Mouse (Mus musculus) embryonic fibroblast, embryonic 13.5 days (primary cell): ENCODE measurements around the gene Gm49384. TPM values are rescaled to one million over a fixed set of nuclear protein-coding genes. Genes with fewer than 3 reads are reported as not detected.
A peak's percentile ranks its signal among the peaks of the same experiment; 100 is the strongest.

ENCODE experiments used
- H3K27ac ChIP-seq: 2 replicates; pipeline ENCODE4 v1.5.1; 2012; ENCODE audit warnings: low read length, control low read depth, inconsistent platforms; ENCODE audit not compliant: insufficient read depth
- H3K4me1 ChIP-seq: 2 replicates; pipeline ENCODE4 v1.6.1; 2011; ENCODE audit warnings: low read length; ENCODE audit not compliant: control insufficient read depth, insufficient read depth
- H3K4me3 ChIP-seq: 2 replicates; pipeline ENCODE4 v1.5.1; 2011; ENCODE audit warnings: mild to moderate bottlenecking, control low read depth, low read length; ENCODE audit not compliant: insufficient read depth
- CTCF ChIP-seq: IDR thresholded peaks from 2 replicates; pipeline ENCODE4 v1.5.1; 2011; ENCODE audit warnings: mild to moderate bottlenecking, control low read depth, low read length, moderate library complexity, borderline replicate concordance; ENCODE audit not compliant: insufficient read depth
- POLR2A ChIP-seq: IDR thresholded peaks from 2 replicates; pipeline ENCODE4 v1.6.1; 2011; ENCODE audit warnings: low read depth, mild to moderate bottlenecking, control low read depth, low read length, moderate library complexity
- polyA plus RNA-seq: library from polyadenylated mRNA; stranded (reverse); fragments of >200 nt; gene quantifications from 2 replicates; pipeline ENCODE4 v1.2.4, GENCODE M21; 2011; ENCODE audit warnings: low read depth; ENCODE audit not compliant: missing spikeins, insufficient read length

The Gm49384 gene
- 10.8 and 12.2 TPM in 2 replicates for polyA plus RNA-seq

GRCm38 (mm10) chr12:69204052-69204833, at the start of gene Gm49384:
Gene Gm49384, minus strand, starts transcription at chr12:69204267.
- Histone ChIP-seq H3K27ac (no peak within 1 kb of the TSS), H3K4me3 (no peak within 1 kb of the TSS), H3K4me1 (peaks cover under 1% of the 10 kb centered on the region; the same call in 1 of the 2 replicates)
- TF ChIP-seq POLR2A (no peak), CTCF (no peak)

- no peak for TF ChIP-seq POLR2A
- no peak for TF ChIP-seq CTCF
- H3K4me1 ChIP-seq, result no peaks in the 10 kb centered on the region
Observed at GRCm38 (mm10) chr12:69253806-69254205, 49.7 kb upstream of the Gm49384 start.

GRCm38 (mm10) chr12:69250756-69251155, 46.7 kb upstream of the Gm49384 start:
- TF ChIP-seq CTCF (no peak), POLR2A (no peak)

More at GRCm38 (mm10) chr12:69253806-69254205, 49.7 kb upstream of the Gm49384 start:
- no peak overlapping the region for H3K4me3 ChIP-seq
- no peak overlapping the region for H3K27ac ChIP-seq

GRCm38 (mm10) chr12:69249766-69250165, 45.7 kb upstream of the Gm49384 start:
- Histone ChIP-seq H3K27ac (no peak overlapping the region), H3K4me1 (no peaks in the 10 kb centered on the region), H3K4me3 (no peak overlapping the region)
- no peak for TF ChIP-seq CTCF
- no peak for TF ChIP-seq POLR2A

More at GRCm38 (mm10) chr12:69250756-69251155, 46.7 kb upstream of the Gm49384 start:
- no peak overlapping the region for H3K4me3 ChIP-seq
- no peaks in the 10 kb centered on the region for H3K4me1 ChIP-seq
- H3K27ac ChIP-seq, result no peak overlapping the region

DNA sequence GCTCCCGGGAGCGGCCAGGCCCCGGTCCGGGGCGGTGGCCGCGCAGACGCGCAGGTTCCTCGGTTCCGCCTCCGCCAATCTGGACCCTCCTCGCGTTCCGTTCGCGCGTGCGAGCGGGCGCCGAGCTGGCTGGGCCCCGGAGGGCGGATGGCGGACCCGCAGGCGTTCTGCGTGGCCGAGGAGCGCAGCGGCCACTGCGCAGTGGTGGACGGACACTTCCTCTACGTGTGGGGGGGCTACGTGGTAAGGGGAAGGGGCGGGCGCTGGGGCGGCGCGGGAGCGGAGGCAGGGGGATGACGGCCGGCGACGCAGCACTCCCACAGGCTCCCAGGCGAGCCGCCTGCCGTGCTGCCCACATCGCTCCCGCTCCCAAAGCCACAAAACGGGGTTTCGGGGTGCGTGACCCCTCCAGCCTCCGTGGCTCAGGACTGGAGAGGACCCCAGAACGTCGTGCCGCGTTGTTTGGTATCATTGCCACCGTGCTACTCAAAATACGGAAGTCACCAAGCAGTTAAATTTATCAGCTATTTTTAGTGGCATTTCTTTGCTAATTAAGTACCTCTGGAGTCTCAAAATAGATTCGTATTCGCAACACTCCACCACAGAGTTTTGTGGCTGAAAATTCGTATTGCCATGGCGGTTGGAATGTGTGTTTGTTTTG, 37.8 kb upstream of the Gm49384 start:
- H3K4me3 ChIP-seq, result peak overlapping the region; percentile 69
- no peaks in the 10 kb centered on the region; the same call in none of the 2 replicates for H3K4me1 ChIP-seq
- H3K27ac ChIP-seq, result peak overlapping the region; percentile 6
- TF ChIP-seq POLR2A (peak; percentile 97), CTCF (no peak)

DNA sequence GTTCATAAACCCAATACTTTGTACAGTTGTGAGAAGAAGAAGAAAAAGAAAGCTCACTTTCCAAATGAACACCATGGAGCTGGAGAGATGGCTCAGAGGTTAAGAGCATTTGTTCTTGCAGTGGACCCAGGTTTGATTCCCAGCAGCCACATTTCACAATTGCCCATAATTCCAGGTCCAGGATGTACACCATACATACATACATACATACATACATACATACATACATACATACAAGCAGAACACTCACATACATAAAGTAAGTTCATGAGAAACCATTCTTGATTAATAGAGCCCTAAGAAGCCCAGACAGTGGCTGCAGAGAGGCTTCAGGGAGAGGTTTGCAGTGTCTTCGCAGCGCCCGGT, 37.3 kb upstream of the Gm49384 start:
- peak overlapping the region; percentile 6 for H3K27ac ChIP-seq
- H3K4me1 ChIP-seq, result no peaks in the 10 kb centered on the region; the same call in none of the 2 replicates
- TF ChIP-seq CTCF, result no peak
- TF ChIP-seq POLR2A, result no peak
- peak overlapping the region; percentile 69 for H3K4me3 ChIP-seq

DNA sequence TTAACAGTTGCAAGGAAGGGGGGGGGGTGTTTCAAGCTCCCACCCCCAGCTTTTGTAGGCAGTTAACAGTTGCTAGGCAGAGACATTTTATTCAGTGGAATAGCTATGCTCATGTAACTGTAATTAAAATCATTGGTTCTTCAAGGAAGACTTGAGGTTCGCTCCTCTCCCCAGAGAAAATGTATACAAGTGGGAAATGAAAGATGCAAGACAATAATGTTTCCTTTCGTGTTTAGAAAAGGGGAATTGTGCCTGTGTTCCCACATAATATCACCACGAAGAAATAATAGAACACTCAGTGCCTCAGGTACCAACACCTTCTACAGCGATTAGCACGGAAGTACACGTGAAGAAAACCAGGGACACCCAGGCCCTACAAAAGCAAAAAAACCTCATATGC, 36.8 kb upstream of the Gm49384 start, which contains the start of gene Klhdc1:
Gene Klhdc1, plus strand, starts transcription at position 301 of the 400 bp plus-strand sequence.
- no peaks in the 10 kb centered on the region; the same call in none of the 2 replicates for H3K4me1 ChIP-seq
- H3K27ac ChIP-seq, result peak within 1 kb of the TSS; percentile 6
- TF ChIP-seq POLR2A, result no peak
- no peak for TF ChIP-seq CTCF
- H3K4me3 ChIP-seq, result peak within 1 kb of the TSS; percentile 69

GRCm38 (mm10) chr12:69238284-69238683, 34.2 kb upstream of the Gm49384 start:
- no peak overlapping the region for H3K27ac ChIP-seq
- H3K4me3 ChIP-seq, result no peak overlapping the region
- no peaks in the 10 kb centered on the region; the same call in none of the 2 replicates for H3K4me1 ChIP-seq
- TF ChIP-seq CTCF (no peak), POLR2A (no peak)

DNA sequence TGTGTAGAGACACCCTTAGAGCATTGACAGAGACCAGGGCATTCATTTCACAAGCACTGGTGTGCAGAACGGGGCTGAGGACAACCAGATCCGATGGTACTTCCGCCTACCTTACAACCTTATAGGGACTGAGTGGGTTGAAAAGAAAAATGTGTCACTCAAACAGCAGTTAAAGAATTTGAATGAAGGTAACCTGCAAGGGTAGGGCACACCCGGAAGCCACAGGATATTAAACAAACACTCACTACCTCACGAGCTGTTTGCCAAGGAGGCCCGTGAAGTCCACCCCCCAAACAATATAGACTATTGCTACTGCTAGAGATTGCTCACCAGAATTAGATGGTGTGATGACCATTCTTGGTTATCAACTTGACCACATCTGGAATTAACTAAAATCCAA, 31.7 kb upstream of the Gm49384 start:
- Histone ChIP-seq H3K4me1 (no peaks in the 10 kb centered on the region; the same call in none of the 2 replicates), H3K4me3 (no peak overlapping the region), H3K27ac (peak overlapping the region; percentile 44; the same call in 1 of the 2 replicates)
- TF ChIP-seq POLR2A, result no peak

GRCm38 (mm10) chr12:69229251-69229650, 25.2 kb upstream of the Gm49384 start:
- H3K4me1 ChIP-seq, result no peaks in the 10 kb centered on the region
- no peak overlapping the region for H3K27ac ChIP-seq
- no peak overlapping the region for H3K4me3 ChIP-seq
- TF ChIP-seq POLR2A, result no peak
- TF ChIP-seq CTCF, result no peak
